Mouse (Mus musculus) stomach, embryonic 14.5 days (tissue): ENCODE measurements around the gene Bcl9. TPM values are rescaled to one million over a fixed set of nuclear protein-coding genes. Genes with fewer than 3 reads are reported as not detected.

Experiments used
- ATAC-seq: fragments of 200-750 bp; cut with Nextera tagmentation; 2 replicates; pipeline ENCODE4 v1.8.0; 2017; ENCODE audit warnings: low read depth, moderate TSS enrichment; ENCODE audit not compliant: insufficient number of reproducible peaks, insufficient read depth, low FRiP score
- H3K27ac ChIP-seq: fragments of 300-500 bp; sonication (generic); 2 replicates; pipeline ENCODE4 v1.5.1; 2014; ENCODE audit warnings: mild to moderate bottlenecking, low read length, moderate library complexity, mixed read lengths
- H3K27me3 ChIP-seq: fragments of 300-500 bp; sonication (generic); 2 replicates; pipeline ENCODE4 v1.6.1; 2014; ENCODE audit warnings: low read length, control low read depth, mixed read lengths; ENCODE audit not compliant: control insufficient read depth, insufficient read depth
- H3K36me3 ChIP-seq: fragments of 300-500 bp; sonication (generic); 2 replicates; pipeline ENCODE4 v1.6.1; 2014; ENCODE audit warnings: mild to moderate bottlenecking, control low read depth, low read length, moderate library complexity, mixed read lengths; ENCODE audit not compliant: control insufficient read depth, insufficient read depth
- H3K4me1 ChIP-seq: fragments of 300-500 bp; sonication (generic); 2 replicates; pipeline ENCODE4 v1.6.1; 2014; ENCODE audit warnings: low read length, control low read depth, mixed read lengths; ENCODE audit not compliant: control insufficient read depth, insufficient read depth
- H3K4me2 ChIP-seq: fragments of 300-500 bp; sonication (generic); replicated peaks from 2 replicates; pipeline ENCODE4 v1.6.1; 2014; ENCODE audit warnings: low read depth, low read length, control low read depth
- H3K4me3 ChIP-seq: fragments of 300-500 bp; sonication (generic); 2 replicates; pipeline ENCODE4 v1.5.1; 2014; ENCODE audit warnings: low read depth, low read length, control low read depth
- H3K9ac ChIP-seq: fragments of 300-500 bp; sonication (generic); replicated peaks from 2 replicates; pipeline ENCODE4 v1.6.1; 2014; ENCODE audit warnings: low read depth, mild to moderate bottlenecking, control low read depth, low read length, moderate library complexity, mixed read lengths
- H3K9me3 ChIP-seq: fragments of 300-500 bp; sonication (generic); 2 replicates; pipeline ENCODE4 v1.6.1; 2016; ENCODE audit warnings: low read depth, low read length, control low read depth; ENCODE audit not compliant: control insufficient read depth
- WGBS: fragments of 180-500 bp; shearing (Covaris S2); extraction: QIAGEN DNeasy Blood & Tissue Kit; methylation state at CpG from one replicate; pipeline ENCODE4 v1.1.7; 2014; 5-methylcytosine and 5-hydroxymethylcytosine counted together
- polyA plus RNA-seq: library from polyadenylated mRNA; unstranded; fragments of >200 nt; fragmentation: Nextera tagmentation; extraction: Ambion mirVana; gene quantifications from 2 replicates; pipeline ENCODE4 v1.2.1, GENCODE M21; 2014

Gene Bcl9
- polyA plus RNA-seq, 1 experiment from 2014 or later = 72.0 TPM

- peak; percentile 92 for ATAC-seq
- WGBS = under 1% methylated on average over 54 of the region's 54 CpGs
- Histone ChIP-seq H3K27ac (peak within 1 kb of the TSS; percentile 71), H3K27me3 (no peaks in the 10 kb centered on the region), H3K36me3 (no peaks in the 10 kb centered on the region), H3K9ac (peak within 1 kb of the TSS; percentile 58), H3K4me2 (peak within 1 kb of the TSS; percentile 65), H3K4me3 (peak within 1 kb of the TSS; percentile 82), H3K4me1 (peaks cover 4% of the 10 kb centered on the region; the same call in 1 of the 2 replicates), H3K9me3 (no peaks in the 10 kb centered on the region)
Observed at GRCm38 (mm10) chr3:97158611-97159508, 138.9 kb downstream of the Bcl9 start, which contains the start of gene Acp6. Acp6 (plus strand) TSS chr3:97158777.

GRCm38 (mm10) chr3:97157958-97158599, 139.6 kb downstream of the Bcl9 start:
- Histone ChIP-seq H3K9me3 (no peaks in the 10 kb centered on the region), H3K4me3 (peak overlapping the region; percentile 82), H3K4me1 (peaks cover 4% of the 10 kb centered on the region; the same call in 1 of the 2 replicates), H3K27ac (peak overlapping the region; percentile 67), H3K4me2 (peak overlapping the region; percentile 65), H3K27me3 (no peaks in the 10 kb centered on the region), H3K36me3 (no peaks in the 10 kb centered on the region), H3K9ac (no peak overlapping the region)
- 0 out of 2 replicates have a peak, but pooled peaks have one; percentile 34 for ATAC-seq
- WGBS = 2% methylated on average over 17 of the region's 17 CpGs

- no peak overlapping the region for H3K9ac ChIP-seq
- H3K9me3 ChIP-seq = no peaks in the 10 kb centered on the region
- no peak overlapping the region for H3K27ac ChIP-seq
- no peaks in the 10 kb centered on the region for H3K36me3 ChIP-seq
- peak overlapping the region; percentile 65; the same call in 1 of the 2 replicates for H3K4me2 ChIP-seq
- 89% methylated on average over 1 of the region's 1 CpGs for WGBS
- peak overlapping the region; percentile 82; the same call in 1 of the 2 replicates for H3K4me3 ChIP-seq
- no peaks in the 10 kb centered on the region for H3K27me3 ChIP-seq
- ATAC-seq = no peak
- peaks cover 4% of the 10 kb centered on the region; the same call in 1 of the 2 replicates for H3K4me1 ChIP-seq
Observed at GRCm38 (mm10) chr3:97157308-97157707, 140.4 kb downstream of the Bcl9 start.

GRCm38 (mm10) chr3:97156431-97156830, 141.3 kb downstream of the Bcl9 start:
- no peak for ATAC-seq
- 91% methylated on average over 6 of the region's 6 CpGs for WGBS

More at GRCm38 (mm10) chr3:97156431-97156830, 141.3 kb downstream of the Bcl9 start:
- no peak overlapping the region for H3K4me3 ChIP-seq
- H3K36me3 ChIP-seq = no peaks in the 10 kb centered on the region
- H3K9me3 ChIP-seq = no peaks in the 10 kb centered on the region
- H3K9ac ChIP-seq = no peak overlapping the region
- peaks cover 4% of the 10 kb centered on the region; the same call in 1 of the 2 replicates for H3K4me1 ChIP-seq
- H3K4me2 ChIP-seq = no peak overlapping the region
- H3K27me3 ChIP-seq = no peaks in the 10 kb centered on the region
- H3K27ac ChIP-seq = no peak overlapping the region

Other genes with a start within 250 kb of the Bcl9 start
- 48.4 and 51.9 TPM in 2 replicates for gene Acp6, start 139.1 kb downstream of the Bcl9 start, polyA plus RNA-seq
- gene Olfr1402, start 124.1 kb upstream of the Bcl9 start, polyA plus RNA-seq = not detected in 2 replicates